Mouse (Mus musculus) cerebellum, adult 8-10 months (tissue): ENCODE results near the gene Cyp2w1.

ENCODE experiments used
- DNase-seq: peaks from one replicate; pipeline ENCODE4 v3.0.0; 2022

The Cyp2w1 gene

DNA sequence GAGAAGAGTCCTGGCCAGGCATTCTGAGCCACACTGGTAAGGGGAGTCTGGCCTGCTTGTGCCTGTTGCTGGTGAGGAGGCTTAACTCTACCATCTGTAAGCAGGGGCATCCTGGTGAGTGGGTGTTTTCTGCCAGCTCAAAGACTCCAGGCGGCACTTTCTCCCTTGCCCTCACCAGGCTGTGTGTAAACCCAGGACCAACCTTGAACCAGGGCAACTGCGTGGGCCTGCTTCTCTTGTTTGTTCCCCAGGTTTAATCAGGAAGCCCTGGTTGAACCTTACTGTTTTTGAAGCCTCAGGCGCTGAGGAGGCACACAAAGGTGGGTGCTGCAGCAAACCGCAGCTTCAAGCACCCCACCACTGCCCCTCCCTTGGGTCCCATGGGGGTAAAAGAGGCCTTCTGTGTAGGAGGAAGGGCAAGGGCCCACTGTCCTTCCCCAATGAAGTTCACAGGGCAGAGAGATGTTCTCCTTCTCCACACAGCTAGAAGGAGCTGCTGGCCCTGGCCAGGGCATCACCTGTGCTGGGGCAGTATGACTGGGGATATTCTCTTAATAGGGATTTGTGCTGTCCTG is 15.6 kb downstream of the Cyp2w1 start:
- DNase-seq, result no peak

DNA sequence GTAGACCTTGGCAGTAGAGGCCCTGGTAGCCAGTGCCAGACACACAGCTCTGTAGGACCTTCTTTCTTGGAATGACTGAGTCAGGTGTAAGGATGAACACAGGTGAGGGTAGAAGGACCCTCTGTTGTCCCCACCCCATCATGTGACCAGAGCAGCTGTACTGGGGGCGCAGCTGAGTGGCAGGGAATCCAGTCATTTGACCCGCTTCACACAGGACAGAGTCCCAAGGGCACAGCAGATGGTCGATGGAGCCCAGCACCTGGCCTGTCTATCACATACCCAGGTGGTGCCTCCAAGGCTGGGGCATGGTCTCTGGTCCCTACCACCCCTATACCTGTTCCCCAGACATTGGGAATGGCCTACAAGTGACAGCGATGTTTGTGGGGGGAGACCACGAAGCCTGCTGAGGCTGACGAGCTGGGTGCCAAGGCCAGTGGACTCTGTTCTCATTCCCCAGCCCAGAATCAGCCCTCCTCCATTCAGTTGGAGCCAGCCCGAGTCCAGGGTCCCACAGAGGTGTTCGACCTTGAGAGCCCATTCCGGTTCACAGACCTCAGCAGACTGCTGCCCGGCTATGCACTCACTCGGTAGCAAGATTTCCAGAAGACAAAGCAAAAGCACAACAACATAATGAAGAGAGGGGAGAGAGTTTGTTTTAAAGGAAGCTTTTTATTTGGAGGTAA is 16.4 kb downstream of the Cyp2w1 start:
- no peak for DNase-seq

DNA sequence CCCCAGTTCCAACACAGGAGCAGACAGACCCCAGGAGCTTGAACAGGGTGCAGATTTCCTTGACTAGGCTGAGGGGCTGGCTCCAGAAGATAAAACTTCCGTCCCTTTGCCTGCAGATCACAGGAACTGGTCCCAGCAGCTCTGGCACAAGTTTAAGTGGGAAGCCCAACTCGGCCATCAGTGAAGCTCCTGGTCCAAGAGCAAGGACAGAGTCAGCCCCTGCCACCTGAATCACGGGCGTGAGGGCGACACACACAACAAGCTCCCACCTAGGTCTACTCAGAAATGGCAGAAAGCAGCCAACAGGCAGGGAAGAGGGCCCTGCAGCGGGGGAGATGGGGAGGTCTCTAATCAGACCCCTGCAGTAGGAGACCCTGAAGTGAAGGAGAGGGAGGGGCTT is 17.9 kb downstream of the Cyp2w1 start:
- DNase-seq, result no peak

- no peak for DNase-seq
Measured at GRCm38 (mm10) chr5:139371118-139371517, 18.7 kb downstream of the Cyp2w1 start.

DNA sequence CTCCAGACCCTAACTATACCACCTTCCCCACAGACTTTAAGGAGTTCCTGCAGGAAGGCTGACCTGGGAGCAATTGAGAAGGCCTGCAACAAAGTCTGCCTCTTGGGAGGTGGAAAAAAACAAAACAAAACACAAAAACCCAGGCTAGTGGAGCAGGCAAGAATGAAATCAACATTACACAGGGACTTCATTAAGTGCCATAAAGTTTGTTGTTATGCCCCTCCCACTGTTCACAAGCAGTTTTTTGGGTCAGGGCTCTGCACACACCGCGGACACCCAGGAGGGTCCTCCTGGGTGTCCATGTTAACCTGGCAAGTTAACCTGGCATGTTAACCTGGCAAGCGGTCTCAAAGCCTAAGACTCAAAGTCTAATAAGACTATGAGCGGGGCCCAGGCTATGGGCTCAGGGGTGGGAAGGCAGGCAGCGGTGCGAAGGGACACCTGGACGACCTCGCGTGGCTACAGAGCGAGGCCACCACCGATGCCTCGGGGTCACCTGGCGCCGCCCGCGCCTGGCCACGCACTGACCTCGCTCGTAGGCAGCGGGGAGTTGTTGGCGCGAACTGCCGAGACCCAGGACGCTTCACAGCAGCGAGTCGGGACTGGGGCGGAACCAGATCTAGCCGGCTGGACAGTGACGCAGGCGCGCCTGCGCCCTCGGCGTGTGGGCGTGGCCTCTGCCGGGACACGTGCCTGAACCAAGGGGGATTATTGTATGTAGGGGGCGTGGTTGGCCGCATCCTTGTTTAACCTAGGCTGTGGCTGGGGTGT is 19.4 kb downstream of the Cyp2w1 start:
- peak; percentile 82 for DNase-seq

- DNase-seq, result no peak
Measured at GRCm38 (mm10) chr5:139373126-139373525, 20.7 kb downstream of the Cyp2w1 start.

- DNase-seq, result no peak
Measured at GRCm38 (mm10) chr5:139373889-139374444, 21.6 kb downstream of the Cyp2w1 start.

- DNase-seq, result no peak
Measured at GRCm38 (mm10) chr5:139374841-139375240, 22.4 kb downstream of the Cyp2w1 start.

- no peak for DNase-seq
Measured at GRCm38 (mm10) chr5:139377468-139378270, 25.3 kb downstream of the Cyp2w1 start, which contains the start of gene Gpr146. Gene Gpr146, plus strand, starts transcription at chr5:139377697.

GRCm38 (mm10) chr5:139378271-139378556 is 25.8 kb downstream of the Cyp2w1 start:
- no peak for DNase-seq

DNA sequence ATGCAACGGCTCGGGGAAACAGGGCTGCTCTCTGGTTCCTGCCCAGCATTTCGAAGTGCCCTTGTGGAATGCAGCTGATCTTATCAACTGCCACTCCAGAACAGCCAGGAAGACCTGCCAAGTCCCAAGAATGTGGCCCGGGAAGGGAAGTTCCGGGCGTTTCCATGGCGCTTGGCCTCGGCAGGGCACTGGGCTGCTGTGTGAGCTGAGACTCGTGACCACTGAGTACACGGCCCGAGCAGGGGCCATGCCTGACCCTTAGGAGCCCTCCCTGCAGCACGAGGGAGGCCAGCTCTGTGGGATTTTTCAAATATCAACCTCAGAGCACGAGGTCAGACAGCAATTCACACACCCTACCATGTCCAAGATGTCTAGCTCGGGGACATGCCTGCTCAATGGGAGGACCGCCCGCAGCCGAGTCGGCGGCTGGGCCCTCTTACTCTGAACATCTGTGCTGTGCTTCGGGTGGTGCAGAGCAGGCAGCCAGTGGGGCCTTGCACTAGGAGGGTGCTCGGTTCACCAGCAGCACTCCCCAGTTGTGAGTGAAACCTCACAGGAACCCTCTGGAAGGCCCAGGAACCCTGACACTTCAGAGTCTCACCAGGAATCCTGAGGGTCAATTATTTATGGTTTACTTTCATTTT is 26.7 kb downstream of the Cyp2w1 start:
- DNase-seq, result no peak

- DNase-seq, result no peak
Measured at GRCm38 (mm10) chr5:139379771-139380384, 27.5 kb downstream of the Cyp2w1 start.

- peak; percentile 87 for DNase-seq
Measured at GRCm38 (mm10) chr5:139380385-139381248, 28.2 kb downstream of the Cyp2w1 start.

GRCm38 (mm10) chr5:139381586-139382513 is 29.4 kb downstream of the Cyp2w1 start:
- DNase-seq, result no peak

DNA sequence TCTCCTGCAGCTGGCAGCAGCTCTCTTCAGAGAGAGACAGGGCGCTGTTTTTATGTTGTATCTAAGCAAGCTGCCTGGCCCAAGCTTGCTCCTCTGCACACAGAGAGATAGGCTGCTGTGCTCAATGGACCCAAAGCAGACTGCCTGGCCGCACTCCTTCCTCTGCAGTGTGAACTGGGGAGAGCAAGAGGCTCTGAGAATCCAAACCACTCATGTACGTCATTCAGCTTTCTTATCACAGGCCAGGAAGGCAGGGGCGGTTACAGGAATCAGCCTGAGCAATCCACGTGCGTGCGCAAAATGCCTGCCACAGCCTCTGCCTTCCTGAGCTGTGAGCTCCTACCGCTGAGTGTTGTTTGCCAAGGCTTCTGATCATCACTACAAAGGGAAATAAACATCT is 30.3 kb downstream of the Cyp2w1 start:
- DNase-seq, result no peak

DNA sequence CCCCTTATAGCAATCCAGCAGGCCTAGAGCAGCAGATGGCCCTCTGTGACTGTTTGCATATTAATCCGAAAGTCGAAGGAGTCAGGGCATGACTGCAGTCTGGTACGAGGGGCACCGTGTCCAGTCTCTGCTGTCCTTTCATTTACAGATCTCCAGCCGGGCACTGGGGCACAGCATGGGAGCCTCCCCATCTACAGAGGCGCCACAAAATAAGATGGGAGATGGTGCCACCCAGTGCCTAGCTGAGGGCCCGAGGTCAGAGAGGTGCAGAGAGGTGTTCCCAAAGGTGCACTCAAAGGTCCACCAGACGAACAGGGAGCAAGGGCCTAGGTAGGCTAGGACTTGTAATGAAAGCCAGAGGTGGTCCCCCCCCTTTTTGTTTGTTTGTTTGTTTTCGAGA is 30.8 kb downstream of the Cyp2w1 start:
- DNase-seq, result no peak

GRCm38 (mm10) chr5:139384531-139384930 is 32.1 kb downstream of the Cyp2w1 start:
- no peak for DNase-seq

- no peak for DNase-seq
Measured at GRCm38 (mm10) chr5:139386047-139386446, 33.6 kb downstream of the Cyp2w1 start.

GRCm38 (mm10) chr5:139387329-139388194 is 35.1 kb downstream of the Cyp2w1 start:
- no peak for DNase-seq
